Mouse (Mus musculus) lung, embryonic 16.5 days (tissue): Measurements from ENCODE around the gene Efr3b. TPM values are rescaled to one million over a fixed set of nuclear protein-coding genes. Genes with fewer than 3 reads are reported as not detected.
A peak's percentile ranks its signal among the peaks of the same experiment; 100 is the strongest.
"Not testable (repeated sequence)": the region's sequence is repeated elsewhere in the genome, so short reads cannot be mapped to it uniquely, and the experiment has no call there.

Experiments
- ATAC-seq: fragments of 200-750 bp; cut with Nextera tagmentation; 2 replicates; pipeline ENCODE4 v1.8.0; 2017; ENCODE audit warnings: low read depth, mild to moderate bottlenecking, moderate library complexity
- H3K27ac ChIP-seq: fragments of 300-500 bp; sonication (generic); 2 replicates; pipeline ENCODE4 v1.5.1; 2014; ENCODE audit warnings: mild to moderate bottlenecking, control low read depth, low read length
- H3K27me3 ChIP-seq: fragments of 300-500 bp; sonication (generic); 2 replicates; pipeline ENCODE4 v1.6.1; 2014; ENCODE audit warnings: low read depth, low read length, mixed read lengths; ENCODE audit not compliant: control insufficient read depth, insufficient read depth
- H3K36me3 ChIP-seq: fragments of 300-500 bp; sonication (generic); 2 replicates; pipeline ENCODE4 v1.6.1; 2014; ENCODE audit warnings: low read length; ENCODE audit not compliant: control insufficient read depth, insufficient read depth
- H3K4me1 ChIP-seq: fragments of 300-500 bp; sonication (generic); replicated peaks from 2 replicates; pipeline ENCODE4 v1.6.1; 2014; ENCODE audit warnings: low read length, mixed read lengths; ENCODE audit not compliant: control insufficient read depth, insufficient read depth
- H3K4me2 ChIP-seq: fragments of 300-500 bp; sonication (generic); 2 replicates; pipeline ENCODE4 v1.6.1; 2014; ENCODE audit warnings: low read depth, low read length, control low read depth
- H3K4me3 ChIP-seq: fragments of 300-500 bp; sonication (generic); 2 replicates; pipeline ENCODE4 v1.5.1; 2014; ENCODE audit warnings: mild to moderate bottlenecking, low read length, control low read depth
- H3K9ac ChIP-seq: fragments of 300-500 bp; sonication (generic); 2 replicates; pipeline ENCODE4 v1.6.1; 2014; ENCODE audit warnings: low read length, control low read depth
- H3K9me3 ChIP-seq: fragments of 300-500 bp; sonication (generic); 2 replicates; pipeline ENCODE4 v1.6.1; 2016; ENCODE audit warnings: low read length; ENCODE audit not compliant: control insufficient read depth
- WGBS: fragments of 180-500 bp; shearing (Covaris S2); extraction: QIAGEN DNeasy Blood & Tissue Kit; methylation state at CpG from one replicate; pipeline ENCODE4 v1.1.7; 2014; 5-methylcytosine and 5-hydroxymethylcytosine counted together
- polyA plus RNA-seq: library from polyadenylated mRNA; unstranded; fragments of >200 nt; fragmentation: Nextera tagmentation; extraction: Ambion mirVana; gene quantifications from 2 replicates; pipeline ENCODE4 v1.2.1, GENCODE M21; 2015

Gene Efr3b
- polyA plus RNA-seq, 1 experiment from 2014 or later, result 3.9 TPM

- Histone ChIP-seq H3K36me3 (no peaks in the 10 kb centered on the region), H3K9ac (peak overlapping the region; percentile 63), H3K4me2 (peak overlapping the region; percentile 86), H3K4me3 (peak overlapping the region; percentile 60), H3K4me1 (peaks cover 11% of the 10 kb centered on the region), H3K27me3 (no peaks in the 10 kb centered on the region), H3K27ac (peak overlapping the region; percentile 78), H3K9me3 (no peaks in the 10 kb centered on the region)
- WGBS, result under 1% methylated on average over 39 of the region's 41 CpGs
- ATAC-seq, result peak; percentile 97
These were observed 57.2 kb downstream of the Efr3b start for GRCm38 (mm10) chr12:3981350-3982131.

DNA sequence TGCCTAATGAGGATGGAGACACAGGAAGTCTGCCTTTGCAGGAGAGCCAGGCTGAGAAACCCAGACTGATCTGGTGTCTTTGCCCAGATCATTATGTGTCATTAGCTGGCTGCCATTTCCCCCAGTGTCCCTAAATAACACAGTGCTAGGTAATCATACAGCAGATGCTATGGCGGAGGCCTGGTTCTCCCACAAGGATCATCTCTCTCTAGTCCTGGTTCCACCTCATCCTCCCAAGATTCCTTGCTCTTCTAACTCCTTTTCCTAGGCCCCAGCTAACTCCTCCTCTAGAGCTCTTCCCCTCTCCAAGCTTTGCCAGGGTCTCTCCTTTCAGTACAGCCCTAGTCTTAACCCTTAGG, 57.7 kb downstream of the Efr3b start:
- Histone ChIP-seq H3K4me2 (peak overlapping the region; percentile 86), H3K9me3 (no peaks in the 10 kb centered on the region), H3K27me3 (no peaks in the 10 kb centered on the region), H3K4me1 (peaks cover 11% of the 10 kb centered on the region), H3K9ac (peak overlapping the region; percentile 63; the same call in 1 of the 2 replicates), H3K36me3 (no peaks in the 10 kb centered on the region), H3K4me3 (peak overlapping the region; percentile 60), H3K27ac (peak overlapping the region; percentile 78)
- ATAC-seq, result no peak
- WGBS, result 59% methylated on average over 1 of the region's 1 CpGs

DNA sequence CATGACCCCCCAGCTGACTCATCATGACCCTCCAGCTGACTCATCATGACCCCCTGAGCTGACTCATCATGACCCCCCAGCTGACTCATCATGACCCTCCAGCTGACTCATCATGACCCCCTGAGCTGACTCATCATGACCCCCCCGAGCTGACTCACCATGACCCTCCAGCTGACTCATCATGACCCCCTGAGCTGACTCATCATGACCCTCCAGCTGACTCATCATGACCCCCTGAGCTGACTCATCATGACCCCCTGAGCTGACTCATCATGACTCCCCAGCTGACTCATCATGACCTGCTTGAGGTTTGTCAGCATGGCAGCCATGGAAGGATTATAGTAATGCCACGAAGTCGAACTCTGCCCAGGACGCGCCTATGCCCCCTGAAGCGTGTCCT, 65.5 kb downstream of the Efr3b start:
- H3K9me3 ChIP-seq, H3K36me3 ChIP-seq, H3K4me2 ChIP-seq, H3K27ac ChIP-seq, H3K27me3 ChIP-seq, H3K9ac ChIP-seq, H3K4me3 ChIP-seq, H3K4me1 ChIP-seq, ATAC-seq: not testable (repeated sequence)
- 90% methylated on average over 6 of the region's 6 CpGs for WGBS

- Histone ChIP-seq H3K4me2 (no peak overlapping the region), H3K4me1 (no peaks in the 10 kb centered on the region), H3K9ac (no peak overlapping the region), H3K27ac (no peak overlapping the region), H3K36me3 (no peaks in the 10 kb centered on the region), H3K4me3 (no peak overlapping the region), H3K9me3 (no peaks in the 10 kb centered on the region), H3K27me3 (no peaks in the 10 kb centered on the region)
- WGBS, result 63% methylated on average over 9 of the region's 9 CpGs
- ATAC-seq, result no peak
These were observed 70.3 kb downstream of the Efr3b start for GRCm38 (mm10) chr12:3968380-3968779.

DNA sequence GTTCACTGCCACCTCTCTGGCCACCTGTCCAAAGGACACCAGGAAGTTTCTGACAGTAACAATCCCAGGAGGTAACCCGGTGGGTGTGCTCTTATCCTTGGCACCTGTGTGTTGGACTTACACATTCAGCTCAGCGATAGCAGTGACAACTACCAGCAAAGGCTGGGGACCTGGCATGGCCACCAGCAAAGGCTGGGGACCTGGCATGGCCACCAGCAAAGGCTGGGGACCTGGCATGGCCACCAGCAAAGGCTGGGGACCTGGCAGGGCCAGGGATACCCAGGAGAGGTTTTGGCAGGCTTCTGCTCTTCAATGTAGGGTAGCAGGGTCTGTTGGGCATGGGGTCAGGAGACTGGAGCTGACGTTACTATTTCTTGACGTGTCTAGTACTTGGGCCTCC, 71.5 kb downstream of the Efr3b start:
- H3K4me3 ChIP-seq, result no peak overlapping the region
- 87% methylated on average over 4 of the region's 4 CpGs for WGBS
- no peaks in the 10 kb centered on the region for H3K36me3 ChIP-seq
- H3K9ac ChIP-seq, result no peak overlapping the region
- H3K4me2 ChIP-seq, result no peak overlapping the region
- no peak for ATAC-seq
- no peaks in the 10 kb centered on the region for H3K4me1 ChIP-seq
- H3K27me3 ChIP-seq, result no peaks in the 10 kb centered on the region
- H3K27ac ChIP-seq, result no peak overlapping the region
- no peaks in the 10 kb centered on the region for H3K9me3 ChIP-seq

DNA sequence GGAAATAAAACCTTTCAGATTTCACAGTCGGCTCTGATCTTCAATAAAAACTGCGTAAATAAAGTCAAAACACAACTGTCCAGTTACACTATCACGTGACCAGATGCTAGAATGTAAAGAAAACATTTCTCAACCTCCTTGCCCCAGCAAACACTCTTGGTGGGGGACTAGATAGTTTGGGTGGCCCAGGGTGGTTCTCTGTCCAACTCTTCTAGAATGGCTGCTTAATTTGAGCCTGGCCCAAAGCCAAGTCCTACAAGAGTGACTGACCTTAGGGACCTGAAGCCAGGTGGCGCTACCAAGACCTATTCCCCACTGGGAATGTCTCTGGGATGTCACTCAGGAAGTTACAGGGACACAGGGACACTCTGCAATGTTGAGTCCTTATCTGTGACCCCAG, 78.2 kb downstream of the Efr3b start:
- ATAC-seq, result no peak
- H3K27ac ChIP-seq, result no peak overlapping the region
- peak overlapping the region; percentile 74; the same call in 1 of the 2 replicates for H3K9ac ChIP-seq
- no peaks in the 10 kb centered on the region for H3K27me3 ChIP-seq
- H3K4me1 ChIP-seq, result peaks cover 7% of the 10 kb centered on the region; the same call in 1 of the 2 replicates
- H3K4me2 ChIP-seq, result peak overlapping the region; percentile 84
- H3K36me3 ChIP-seq, result no peaks in the 10 kb centered on the region
- WGBS, result 44% methylated on average over 4 of the region's 4 CpGs
- H3K4me3 ChIP-seq, result peak overlapping the region; percentile 66
- no peaks in the 10 kb centered on the region for H3K9me3 ChIP-seq

GRCm38 (mm10) chr12:3959791-3960543, 78.7 kb downstream of the Efr3b start:
- Histone ChIP-seq H3K9me3 (no peaks in the 10 kb centered on the region), H3K4me2 (peak overlapping the region; percentile 84), H3K4me1 (peaks cover 7% of the 10 kb centered on the region; the same call in 1 of the 2 replicates), H3K36me3 (no peaks in the 10 kb centered on the region), H3K27ac (peak overlapping the region; percentile 88), H3K27me3 (peaks cover 4% of the 10 kb centered on the region), H3K4me3 (peak overlapping the region; percentile 66), H3K9ac (peak overlapping the region; percentile 74)
- peak; percentile 97 for ATAC-seq
- 2% methylated on average over 53 of the region's 53 CpGs for WGBS

- no peak for ATAC-seq
- WGBS, result 10% methylated on average over 3 of the region's 3 CpGs
- no peak overlapping the region for H3K4me2 ChIP-seq
- no peak overlapping the region for H3K27ac ChIP-seq
- H3K9me3 ChIP-seq, result no peaks in the 10 kb centered on the region
- peaks cover 11% of the 10 kb centered on the region for H3K27me3 ChIP-seq
- no peak overlapping the region for H3K4me3 ChIP-seq
- peaks cover 7% of the 10 kb centered on the region; the same call in 1 of the 2 replicates for H3K4me1 ChIP-seq
- no peak overlapping the region for H3K9ac ChIP-seq
- no peaks in the 10 kb centered on the region for H3K36me3 ChIP-seq
These were observed 82.4 kb downstream of the Efr3b start for GRCm38 (mm10) chr12:3956351-3956750.

DNA sequence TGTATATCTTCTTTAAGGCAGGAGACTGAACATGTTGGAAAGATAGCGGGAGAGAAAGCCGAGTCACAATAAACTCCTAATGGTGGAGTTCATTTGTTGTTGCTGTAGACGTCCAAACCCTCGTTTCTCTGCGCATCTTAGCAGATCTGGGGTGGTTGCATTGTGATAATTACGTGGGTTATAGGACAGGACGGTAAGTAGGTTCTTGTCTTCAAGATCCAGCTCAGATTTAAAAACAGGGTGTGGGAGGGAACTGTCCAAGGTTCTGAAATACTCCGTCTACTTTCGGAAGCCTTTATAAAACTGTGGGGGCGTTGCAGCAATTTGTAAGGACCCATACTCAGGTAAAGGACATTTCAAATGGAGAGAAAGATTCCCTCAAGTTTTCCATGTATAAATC, 83.3 kb downstream of the Efr3b start:
- no peaks in the 10 kb centered on the region for H3K9me3 ChIP-seq
- no peak overlapping the region for H3K9ac ChIP-seq
- H3K36me3 ChIP-seq, result no peaks in the 10 kb centered on the region
- peaks cover 11% of the 10 kb centered on the region for H3K27me3 ChIP-seq
- H3K27ac ChIP-seq, result no peak overlapping the region
- WGBS, result 26% methylated on average over 10 of the region's 10 CpGs
- no peak overlapping the region for H3K4me3 ChIP-seq
- peaks cover 4% of the 10 kb centered on the region; the same call in 1 of the 2 replicates for H3K4me1 ChIP-seq
- H3K4me2 ChIP-seq, result no peak overlapping the region
- no peak for ATAC-seq
